Mouse (Mus musculus) B cell, adult 2 months (primary cell): ENCODE results near the gene Parp16.
"Not testable (repeated sequence)": the region's sequence is repeated elsewhere in the genome, so short reads cannot be mapped to it uniquely, and the experiment has no call there.

Source experiments
- DNase-seq, 2 experiments: peaks; one replicate each; pipeline ENCODE4 v3.0.0; 2022

The Parp16 gene

DNA sequence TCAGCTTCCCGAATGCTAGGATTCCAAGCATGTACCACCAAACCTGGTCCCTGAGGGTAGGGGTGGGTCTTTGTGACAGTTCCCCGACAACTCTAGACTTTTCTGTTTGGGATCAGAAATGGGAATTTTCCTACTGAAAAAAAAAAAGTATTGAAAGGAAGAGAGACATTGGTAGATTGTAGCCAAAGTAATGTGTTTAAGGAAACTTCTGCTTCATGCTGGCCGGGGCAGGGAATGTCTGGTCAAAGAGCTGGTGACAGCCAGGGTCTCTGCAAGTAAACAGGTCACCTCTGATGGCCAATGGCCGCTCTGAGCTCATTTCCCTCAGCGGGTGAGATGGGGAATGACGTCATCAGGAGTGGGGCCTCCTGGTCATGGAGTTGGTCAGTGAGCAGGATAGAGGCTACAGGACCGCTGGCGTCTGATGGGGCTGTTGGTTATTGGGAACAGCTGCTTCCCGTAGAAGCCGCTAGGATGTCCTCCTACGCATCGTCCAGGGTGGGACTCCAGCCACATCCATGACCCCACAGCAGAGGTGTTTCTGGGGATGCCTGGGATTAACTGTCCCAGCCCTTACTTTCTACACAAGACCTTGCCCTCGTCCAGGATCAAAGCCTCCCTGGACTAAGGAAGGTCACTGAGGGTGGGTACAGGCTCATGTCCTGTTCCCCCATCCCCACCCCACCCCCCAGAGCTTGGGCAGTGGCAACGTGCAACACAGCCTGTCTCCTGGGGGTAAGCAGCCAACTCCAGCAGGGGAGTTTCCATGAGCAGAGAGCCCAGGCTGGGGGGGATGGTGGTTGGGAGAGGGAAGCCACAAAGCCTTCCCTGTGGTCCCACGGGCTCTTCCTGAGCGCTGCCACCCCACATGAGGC lies 52.6 kb downstream of the Parp16 start:
- DNase-seq = no peak

DNA sequence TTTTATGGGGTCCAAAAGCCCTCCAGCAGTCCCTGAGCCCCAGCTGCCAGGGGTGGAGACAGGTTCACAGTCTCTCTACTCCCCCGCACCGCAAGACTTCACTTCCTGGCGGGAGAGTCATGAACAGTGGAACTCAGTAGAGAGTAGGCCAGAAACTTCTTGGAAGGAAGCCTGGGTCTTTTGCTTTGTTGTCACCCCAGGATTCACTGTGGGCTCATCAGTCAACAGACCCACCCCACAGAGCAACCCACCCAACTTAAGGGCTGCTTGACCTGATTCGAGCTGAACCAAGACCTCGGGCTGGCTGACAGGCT lies 53.2 kb downstream of the Parp16 start:
- no peak for DNase-seq

DNA sequence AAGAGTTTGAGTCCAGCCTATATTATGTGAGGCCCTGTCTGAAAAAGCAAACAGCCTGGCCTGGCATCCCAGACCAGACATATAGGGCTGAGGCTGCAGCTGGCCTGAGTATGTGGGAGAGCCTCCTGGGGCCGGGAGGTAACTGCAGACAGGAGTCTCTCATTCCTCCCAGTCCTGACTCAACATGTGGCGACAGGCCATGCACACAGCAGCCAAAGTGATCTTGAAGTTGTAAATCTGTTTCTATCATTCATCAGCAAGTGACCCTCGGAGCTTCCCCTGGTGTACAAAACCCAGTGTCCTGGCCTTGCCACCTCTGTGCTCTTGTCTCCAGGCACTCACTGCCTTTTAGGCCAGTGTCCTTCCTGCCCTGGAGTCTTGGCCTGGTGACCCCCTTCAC lies 56.9 kb downstream of the Parp16 start:
- no peak for DNase-seq

DNA sequence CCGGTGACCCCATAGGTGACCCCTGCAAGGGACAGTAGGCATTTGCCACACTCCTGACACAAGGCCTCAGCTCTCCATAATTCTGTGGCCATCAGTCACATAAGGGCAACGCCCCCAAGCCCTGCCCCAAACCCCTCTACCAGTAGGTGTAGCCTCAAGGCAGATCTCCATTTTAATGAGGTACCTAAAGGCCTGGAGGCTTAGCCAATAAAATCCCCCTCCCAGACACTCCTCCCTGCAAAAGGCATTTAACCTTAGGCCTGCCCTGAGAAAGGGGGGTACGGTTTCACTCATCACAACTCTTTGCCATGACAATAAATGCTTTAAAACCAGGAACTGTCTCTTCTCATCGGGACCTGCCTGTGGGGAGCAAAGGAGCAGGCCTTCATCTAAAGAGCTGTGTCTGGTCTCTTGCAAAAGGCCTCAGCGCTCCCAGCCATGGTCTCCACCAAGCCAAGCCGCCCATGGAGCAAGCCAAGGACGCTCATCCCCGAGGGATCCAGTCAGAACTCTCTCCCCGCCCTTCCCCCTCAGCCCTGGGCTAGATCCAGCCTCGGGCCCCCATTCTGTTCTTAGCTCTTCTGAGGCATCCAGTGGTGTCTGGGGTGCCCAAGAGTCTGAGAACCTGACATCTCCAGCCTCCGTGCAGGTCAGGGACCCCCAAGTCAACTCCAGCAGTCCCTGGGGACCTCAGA lies 60.9 kb downstream of the Parp16 start:
- DNase-seq = no peak

DNA sequence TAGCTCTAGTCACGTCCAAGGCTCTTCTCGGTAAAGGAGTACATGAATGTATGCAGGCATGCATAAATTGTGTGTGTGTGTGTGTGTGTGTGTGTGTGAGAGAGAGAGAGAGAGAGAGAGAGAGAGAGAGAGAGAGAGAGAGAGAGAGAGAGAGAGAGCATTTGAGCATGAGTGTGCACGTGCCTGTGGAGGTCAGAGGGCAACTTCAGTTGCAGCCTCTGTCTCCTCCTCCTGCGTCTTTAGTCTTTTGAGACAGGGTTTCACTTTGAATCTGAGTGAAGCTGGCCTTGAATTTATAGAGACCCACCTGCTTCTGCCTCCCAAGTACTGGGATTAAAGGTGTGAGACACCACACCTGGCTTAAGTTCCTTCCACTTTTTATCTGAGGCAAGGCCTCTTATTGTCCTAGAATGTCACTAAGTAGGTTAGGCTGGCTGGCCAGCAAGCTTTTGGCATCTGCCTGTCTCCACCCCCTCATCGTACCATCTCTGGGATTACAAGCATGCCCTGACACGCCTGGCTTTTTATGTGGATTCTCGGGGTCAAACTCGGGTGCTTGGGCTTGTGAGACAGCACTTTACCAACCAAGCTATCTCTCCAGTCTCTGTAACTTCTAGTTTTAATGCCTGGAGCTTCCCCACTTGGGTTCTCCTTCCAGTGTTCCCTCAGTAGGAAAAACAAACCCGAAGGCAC lies 62.2 kb downstream of the Parp16 start:
- no peak for DNase-seq

DNA sequence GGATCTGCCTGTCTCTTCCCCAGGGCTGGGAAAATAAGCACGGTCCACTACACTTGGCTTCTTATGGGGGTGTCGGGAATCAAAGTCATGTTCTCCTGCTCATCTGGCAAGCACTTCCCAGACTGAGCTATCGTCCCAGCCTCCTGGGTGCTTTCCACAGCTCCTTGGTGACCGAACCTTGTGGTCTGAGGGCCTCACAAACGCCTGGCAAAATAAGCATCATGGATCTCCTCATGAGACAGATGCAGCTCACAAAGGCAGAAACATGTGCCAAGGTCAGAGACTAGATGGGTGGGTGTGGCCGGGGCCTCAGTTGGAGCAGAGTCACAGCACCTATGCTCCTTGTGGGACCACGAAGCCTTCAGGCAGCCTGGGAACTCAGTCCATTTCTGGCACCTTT lies 64.2 kb downstream of the Parp16 start:
- DNase-seq = no peak

DNA sequence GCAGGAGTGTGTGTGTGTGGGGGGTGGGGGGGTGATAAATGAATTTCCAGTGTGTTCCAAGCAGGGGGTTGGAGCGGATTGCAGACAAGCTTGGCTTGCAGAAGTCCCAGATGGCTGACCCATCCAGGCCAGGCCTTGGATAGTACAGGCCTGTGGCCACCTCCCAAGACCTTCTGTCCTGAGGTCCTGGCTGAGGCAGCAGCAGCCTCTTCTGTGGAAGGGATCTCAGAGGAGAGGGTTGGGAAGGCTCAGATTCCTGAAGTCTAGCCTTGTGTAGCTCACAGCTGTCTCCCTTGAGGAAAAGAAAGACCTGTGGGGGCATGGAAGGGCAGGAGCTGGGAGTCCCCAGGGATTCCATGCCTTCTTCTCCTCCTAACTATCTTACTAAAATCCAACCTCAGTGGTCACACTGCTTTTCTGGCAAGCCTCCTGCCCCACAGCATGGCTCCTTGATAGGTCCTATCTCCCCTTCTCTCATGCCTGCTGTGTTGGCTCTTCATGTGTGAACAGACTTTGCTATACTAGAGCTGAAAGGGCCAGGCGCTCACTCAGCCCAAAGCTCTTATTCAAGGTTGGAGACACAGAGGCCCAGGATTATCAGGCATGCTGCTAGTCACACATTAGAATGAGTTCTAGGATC lies 66.6 kb downstream of the Parp16 start:
- no peak for DNase-seq

DNA sequence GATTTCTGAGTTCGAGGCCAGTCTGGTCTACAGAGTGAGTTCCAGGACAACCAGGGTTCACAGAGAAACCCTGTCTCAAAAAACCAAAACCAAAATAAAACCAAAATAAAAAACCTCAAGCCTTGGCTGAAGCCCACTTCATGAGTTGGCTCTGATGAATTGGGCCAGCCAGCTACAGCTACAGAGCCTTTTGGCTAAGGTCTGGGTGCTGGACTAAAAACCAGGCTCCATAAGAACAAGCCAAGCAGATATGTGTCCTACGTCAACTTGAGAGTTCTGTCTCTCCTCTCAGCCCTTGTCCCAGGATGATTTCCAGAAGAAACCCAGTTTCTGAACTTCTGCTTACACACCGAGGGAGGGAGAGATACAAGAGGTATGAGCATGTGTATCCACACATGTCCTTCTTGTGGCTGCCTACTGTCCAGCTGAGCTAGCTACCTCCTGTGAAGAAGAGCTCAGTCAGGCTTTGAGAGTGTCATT lies 67.5 kb downstream of the Parp16 start:
- no peak for DNase-seq

DNA sequence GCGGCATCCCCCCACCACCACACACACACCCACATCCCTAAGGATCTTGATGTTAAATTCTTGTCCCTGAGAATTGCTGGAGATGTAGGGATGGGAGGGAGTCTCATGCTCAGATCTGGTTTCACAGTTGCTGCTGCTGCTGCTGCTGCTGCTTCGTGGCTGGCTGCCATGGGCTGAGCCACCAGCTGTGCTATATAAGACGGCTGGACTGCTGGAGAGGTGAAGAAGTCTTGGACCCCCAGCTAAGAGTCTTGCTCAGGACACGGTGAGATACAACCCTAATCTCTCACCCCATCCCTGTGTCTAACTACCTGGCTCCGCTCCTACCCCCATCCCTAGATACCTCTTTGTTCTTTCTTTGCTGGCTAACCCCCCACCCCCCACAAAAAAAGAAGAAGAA lies 69.8 kb downstream of the Parp16 start, which contains the start of gene Cilp:
TSS of gene Cilp (plus strand) at position 222 of the 400 bp plus-strand sequence.
- no peak for DNase-seq

DNA sequence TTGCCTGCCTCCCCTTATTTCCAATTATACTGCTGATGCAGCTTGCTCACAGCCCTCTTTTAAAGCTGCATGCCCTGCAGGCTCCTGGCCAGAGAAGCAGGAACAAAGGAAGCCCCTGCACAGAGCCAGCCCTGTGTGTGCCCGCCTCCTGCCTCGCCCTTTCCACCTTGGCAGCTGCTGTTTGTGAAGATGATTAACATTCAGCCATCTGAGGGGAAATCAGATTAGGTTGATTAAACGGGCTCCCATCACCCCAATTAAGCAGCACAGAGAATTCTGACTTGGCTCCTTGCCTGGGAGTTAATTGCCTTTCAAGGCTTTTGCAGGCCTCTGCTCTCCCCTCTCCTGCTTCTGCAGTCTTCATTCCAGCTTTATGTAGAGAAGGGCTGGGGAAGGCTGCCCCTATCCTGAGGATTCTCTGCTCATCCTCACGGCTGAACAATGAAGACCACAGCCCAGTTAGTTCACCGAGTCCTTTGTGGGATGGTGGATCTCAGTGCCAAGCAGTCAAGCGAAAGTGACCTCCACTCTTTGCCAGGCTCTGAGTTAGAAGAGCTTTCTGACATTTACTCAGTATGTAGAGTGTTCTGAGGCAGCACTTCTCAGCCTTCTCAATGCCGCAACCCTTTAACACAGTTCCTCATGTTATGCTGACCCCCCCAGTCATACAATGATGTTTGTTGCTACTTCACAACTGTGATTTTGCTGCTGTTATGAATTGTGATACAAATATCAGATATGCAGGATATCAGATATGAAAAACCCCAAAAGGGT lies 72.8 kb downstream of the Parp16 start:
- DNase-seq = no peak

DNA sequence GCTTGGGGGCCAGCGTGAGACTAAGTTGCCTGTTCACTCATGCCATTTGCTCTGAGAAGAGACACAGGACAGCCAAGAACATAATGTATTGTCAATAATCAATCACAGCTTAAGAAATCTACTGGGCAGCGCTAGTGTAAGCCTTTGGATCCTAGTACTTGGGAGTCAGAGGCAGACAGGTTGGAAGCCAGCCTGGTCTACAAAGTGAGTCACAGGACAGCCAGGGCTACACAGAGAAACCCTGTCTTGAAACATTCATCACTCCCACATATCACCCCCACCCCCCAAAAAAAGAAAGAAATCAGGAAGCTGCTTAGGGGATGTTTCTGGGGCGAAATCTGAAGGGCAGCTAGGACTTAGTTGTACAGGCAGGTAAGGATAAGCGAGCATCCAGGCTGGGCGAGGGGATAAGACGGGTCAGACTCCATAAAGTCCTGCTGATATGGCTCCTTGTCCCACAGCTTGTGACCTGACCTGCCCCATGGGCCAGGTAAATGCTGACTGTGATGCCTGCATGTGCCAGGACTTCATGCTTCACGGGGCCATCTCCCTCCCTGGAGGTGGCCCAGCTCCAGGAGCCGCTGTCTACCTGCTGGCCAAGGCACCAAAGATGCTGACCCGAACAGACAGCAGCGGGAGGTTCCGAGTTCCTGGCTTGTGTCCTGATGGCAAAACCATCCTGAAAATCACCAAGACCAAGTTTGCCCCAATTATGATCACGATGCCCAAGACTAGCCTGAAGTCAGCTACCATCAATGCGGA lies 78.1 kb downstream of the Parp16 start:
- DNase-seq = no peak

DNA sequence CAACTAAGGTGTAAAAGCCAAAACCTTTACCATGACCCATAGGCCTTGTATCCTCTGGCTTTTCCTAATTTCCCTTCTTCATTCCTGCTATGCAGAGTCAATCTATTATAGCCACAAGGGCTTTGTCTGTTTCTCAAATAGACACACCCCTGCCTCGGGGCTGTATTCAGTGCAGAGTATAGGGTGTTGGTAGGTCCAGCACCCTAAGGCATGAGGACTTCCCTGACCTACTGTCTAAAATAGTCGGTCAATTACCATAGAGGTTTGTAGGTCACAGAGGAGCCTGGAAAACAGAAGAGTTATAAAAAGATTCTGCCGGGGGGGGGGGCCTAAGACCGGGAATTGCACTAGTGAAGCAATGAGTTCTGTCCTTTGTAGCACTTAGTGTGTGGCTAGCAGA lies 78.7 kb downstream of the Parp16 start:
- no peak for DNase-seq

DNA sequence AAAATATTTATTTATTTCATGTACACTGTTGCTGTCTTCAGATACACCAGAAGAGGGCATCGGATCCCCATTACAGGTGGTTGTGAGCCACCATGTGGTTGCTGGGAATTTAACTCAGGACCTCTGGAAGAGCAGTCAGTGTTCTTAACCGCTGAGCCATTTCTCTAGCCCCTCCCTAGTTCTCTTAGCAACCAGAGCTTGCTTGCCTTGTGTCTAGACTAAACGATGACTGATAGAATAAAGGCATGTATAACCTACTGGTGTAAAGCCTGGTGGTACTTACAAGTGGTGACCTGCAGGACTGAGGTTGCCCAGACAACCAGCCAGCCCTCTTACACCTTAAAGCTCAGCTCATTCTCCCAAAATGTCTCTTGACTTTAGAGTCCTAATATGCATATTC lies 79.7 kb downstream of the Parp16 start:
- DNase-seq = not testable (repeated sequence)

DNA sequence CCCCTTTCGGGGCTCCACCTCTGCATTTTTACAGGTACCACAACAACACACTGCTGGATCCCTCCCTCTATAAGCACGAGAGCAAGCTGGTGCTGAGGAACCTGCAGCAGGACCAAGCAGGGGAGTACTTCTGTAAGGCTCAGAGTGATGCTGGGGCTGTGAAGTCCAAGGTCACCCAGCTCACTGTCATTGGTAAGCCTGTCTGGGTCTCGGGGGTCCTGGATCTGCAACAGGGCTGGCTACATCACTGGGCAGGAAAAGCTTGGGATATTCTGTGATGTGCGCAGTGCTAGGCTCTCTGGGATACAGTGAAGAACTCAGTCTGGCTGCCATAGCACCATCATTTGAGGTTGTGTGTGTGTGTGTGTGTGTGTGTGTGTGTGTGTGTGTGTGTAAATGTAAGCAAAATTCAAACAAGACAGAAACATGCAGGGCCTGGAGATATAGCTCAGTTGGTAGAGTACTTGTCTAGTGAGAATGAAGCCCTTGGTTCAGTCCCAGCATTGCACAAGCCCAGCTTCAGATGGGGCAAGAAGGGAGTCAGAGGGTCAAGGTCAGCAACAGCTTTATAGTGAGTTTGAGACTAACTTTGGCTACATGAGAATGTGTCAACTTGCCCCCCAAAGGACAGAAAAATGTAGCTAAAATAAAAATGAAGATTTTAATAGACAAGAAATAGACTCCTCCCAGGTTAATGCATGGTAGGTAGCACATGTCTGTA lies 80.8 kb downstream of the Parp16 start:
- DNase-seq = no peak

DNA sequence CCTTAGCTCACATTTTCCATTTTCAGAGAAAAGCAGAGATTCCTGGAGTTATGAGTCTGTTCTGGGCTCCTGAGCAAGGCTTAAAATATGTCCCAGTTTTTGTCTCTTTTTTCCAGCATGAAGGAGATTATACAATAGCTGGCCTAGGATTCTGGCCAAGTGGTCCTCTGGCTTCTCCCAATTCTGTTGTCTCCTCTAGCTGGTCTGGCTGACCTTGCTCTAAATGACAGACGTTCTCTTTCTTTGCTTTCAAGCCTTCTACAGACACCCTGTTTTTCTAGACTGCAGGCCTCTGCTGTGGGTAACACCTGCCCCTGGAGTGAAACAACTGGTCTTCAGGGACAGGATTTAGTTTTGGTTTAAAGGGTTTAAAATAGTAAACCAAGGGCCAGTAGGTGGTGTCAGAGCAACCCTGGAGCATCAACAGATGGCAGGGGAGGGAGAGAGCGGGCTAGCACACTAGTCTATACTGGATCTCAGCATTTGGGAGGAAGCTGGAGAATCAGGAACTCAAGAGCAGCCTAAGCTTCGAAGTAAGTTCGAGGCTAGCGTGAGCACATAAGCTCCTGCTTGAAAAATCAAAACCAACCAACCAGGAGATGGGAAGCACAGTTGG lies 86.5 kb downstream of the Parp16 start:
- no peak for DNase-seq

DNA sequence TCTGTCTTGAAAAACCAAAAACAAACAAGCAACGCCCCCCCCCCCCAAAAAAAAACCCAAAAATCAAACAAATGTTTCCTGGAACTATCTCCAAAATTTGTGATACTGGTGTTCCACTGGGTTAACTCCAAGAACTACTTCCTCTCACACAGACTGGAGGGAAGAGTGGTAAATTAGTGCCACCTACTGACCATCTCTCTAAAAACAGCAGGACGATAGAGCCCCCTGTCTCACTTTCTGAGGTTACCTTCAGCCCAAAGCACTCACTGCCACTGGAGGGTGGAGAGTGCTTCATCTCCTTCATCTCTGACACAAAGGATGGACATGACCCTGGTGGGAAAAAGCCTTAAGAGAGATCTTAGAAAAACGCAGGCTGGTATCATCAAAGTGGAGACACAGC lies 88.1 kb downstream of the Parp16 start:
- peak; percentile 23 to 35 for DNase-seq

DNA sequence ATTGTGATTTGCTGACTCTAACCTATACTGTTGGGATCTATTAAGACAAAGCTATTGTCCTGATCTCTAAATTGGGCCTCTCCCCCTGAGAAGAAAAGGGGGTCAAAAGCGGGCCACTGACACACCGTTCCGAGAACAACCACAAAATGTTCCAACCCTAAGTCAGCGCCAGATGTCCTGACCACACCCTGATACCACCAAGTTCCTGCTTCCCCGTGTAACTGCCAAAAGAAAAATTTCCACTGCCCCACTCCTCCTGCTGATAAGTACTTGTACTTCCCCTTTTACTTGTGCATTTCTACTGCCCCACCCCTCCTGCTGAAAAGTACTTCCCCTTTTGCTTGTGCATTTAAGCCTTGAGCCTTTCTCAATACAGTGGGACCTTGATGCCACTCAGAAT lies 93.1 kb downstream of the Parp16 start:
- DNase-seq = peak; percentile 20 to 28
